Mouse (Mus musculus): ENCODE data around the gene Hyal3. TPM values are rescaled to one million over a fixed set of nuclear protein-coding genes. Genes with fewer than 3 reads are reported as not detected.
A peak's percentile ranks its signal among the peaks of the same experiment; 100 is the strongest.

The Hyal3 gene
- polyA plus RNA-seq, 1 experiment from 2014 or later = 1.2 TPM

- peaks cover 14% of the 10 kb centered on the region for H3K36me3 ChIP-seq
- WGBS = 94% methylated on average over 14 of the region's 14 CpGs
- 0 out of 2 replicates have a peak overlapping the region, but pooled peaks have one; percentile 97 for H3K4me2 ChIP-seq (replicated peaks)
- H3K9ac ChIP-seq = no peak overlapping the region
- no peaks in the 10 kb centered on the region for H3K9me3 ChIP-seq (replicated peaks)
- peaks cover 33% of the 10 kb centered on the region for H3K4me1 ChIP-seq
- no peaks in the 10 kb centered on the region for H3K27me3 ChIP-seq
- no peak for ATAC-seq (ENCODE audit: low FRiP score)
- no peak overlapping the region for H3K27ac ChIP-seq
- H3K4me3 ChIP-seq = no peak overlapping the region
Measured at GRCm38 (mm10) chr9:107579023-107579900, 1.4 kb upstream of the Hyal3 start.

- no peaks in the 10 kb centered on the region for H3K27me3 ChIP-seq
- H3K9ac ChIP-seq = peak overlapping the region; percentile 79; the same call in 1 of the 2 replicates
- H3K36me3 ChIP-seq = peaks cover 9% of the 10 kb centered on the region
- H3K4me3 ChIP-seq = peak overlapping the region; percentile 63
- peak overlapping the region; percentile 97 for H3K4me2 ChIP-seq (replicated peaks)
- peak overlapping the region; percentile 84; the same call in 1 of the 2 replicates for H3K27ac ChIP-seq
- H3K4me1 ChIP-seq = peaks cover 30% of the 10 kb centered on the region
- no peaks in the 10 kb centered on the region for H3K9me3 ChIP-seq (replicated peaks)
- 78% methylated on average over 4 of the region's 4 CpGs for WGBS
- no peak for ATAC-seq (ENCODE audit: low FRiP score)
Measured at GRCm38 (mm10) chr9:107581584-107581983, 966 bp downstream of the Hyal3 start.

DNA sequence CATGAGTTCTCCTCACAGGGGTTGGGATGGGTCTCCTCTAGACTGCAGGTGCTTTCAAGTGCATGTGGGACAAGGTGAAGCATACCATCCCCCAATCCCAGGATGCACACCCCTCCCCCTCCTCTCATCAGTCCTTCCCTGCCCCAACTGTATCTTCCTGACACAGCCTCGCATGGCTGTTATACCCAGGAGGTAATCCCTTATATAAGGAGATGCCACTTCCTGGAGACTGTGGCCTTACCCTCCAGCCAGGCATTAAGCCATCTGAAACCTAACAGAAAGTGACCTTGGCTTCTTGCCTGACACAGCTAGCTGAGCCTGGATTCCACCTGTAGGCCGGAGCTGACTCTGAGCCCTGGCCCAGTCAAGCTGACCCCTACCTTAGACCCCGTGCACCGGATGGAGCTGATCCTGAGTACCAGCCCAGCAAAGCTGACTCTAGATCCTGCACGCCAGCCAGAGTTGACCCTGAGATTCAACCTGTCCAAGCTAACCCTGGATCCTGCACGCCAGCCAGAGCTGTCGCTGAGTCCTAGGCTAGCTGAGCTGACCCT, 2.0 kb downstream of the Hyal3 start:
- H3K4me2 ChIP-seq (replicated peaks) = no peak overlapping the region
- H3K9ac ChIP-seq = no peak overlapping the region
- no peak overlapping the region for H3K4me3 ChIP-seq
- H3K4me1 ChIP-seq = peaks cover 22% of the 10 kb centered on the region
- ATAC-seq (ENCODE audit: low FRiP score) = no peak
- peaks cover 9% of the 10 kb centered on the region for H3K36me3 ChIP-seq
- no peaks in the 10 kb centered on the region for H3K27me3 ChIP-seq
- H3K9me3 ChIP-seq (replicated peaks) = no peaks in the 10 kb centered on the region
- no peak overlapping the region for H3K27ac ChIP-seq
- WGBS = 87% methylated on average over 7 of the region's 7 CpGs

GRCm38 (mm10) chr9:107583174-107583573, 2.6 kb downstream of the Hyal3 start:
- WGBS = 94% methylated on average over 14 of the region's 14 CpGs
- Histone ChIP-seq H3K27ac (no peak overlapping the region), H3K9ac (no peak overlapping the region), H3K9me3 (replicated peaks) (no peaks in the 10 kb centered on the region), H3K4me3 (no peak overlapping the region), H3K4me2 (replicated peaks) (no peak overlapping the region), H3K27me3 (no peaks in the 10 kb centered on the region), H3K4me1 (peaks cover 25% of the 10 kb centered on the region), H3K36me3 (peaks cover 9% of the 10 kb centered on the region)
- ATAC-seq (ENCODE audit: low FRiP score) = no peak

- no peak overlapping the region for H3K27ac ChIP-seq
Measured at GRCm38 (mm10) chr9:107586504-107586903, 5.9 kb downstream of the Hyal3 start.

GRCm38 (mm10) chr9:107586974-107587832, 6.6 kb downstream of the Hyal3 start, which contains the start of gene Ifrd2:
Gene Ifrd2, plus strand, starts transcription at chr9:107587642.
- H3K36me3 ChIP-seq = peaks cover 34% of the 10 kb centered on the region
- peak within 1 kb of the TSS; percentile 86 for H3K4me2 ChIP-seq (replicated peaks)
- peak within 1 kb of the TSS; percentile 60 for H3K4me3 ChIP-seq
- peak; percentile 98 for ATAC-seq (ENCODE audit: low FRiP score)
- H3K27me3 ChIP-seq = no peaks in the 10 kb centered on the region
- WGBS = 14% methylated on average over 46 of the region's 46 CpGs
- H3K27ac ChIP-seq = no peak within 1 kb of the TSS
- peak within 1 kb of the TSS; percentile 61 for H3K9ac ChIP-seq
- peaks cover 13% of the 10 kb centered on the region for H3K4me1 ChIP-seq
- H3K9me3 ChIP-seq (replicated peaks) = no peaks in the 10 kb centered on the region

More at GRCm38 (mm10) chr9:107586504-107586903, 5.9 kb downstream of the Hyal3 start:
- WGBS = 91% methylated on average over 5 of the region's 5 CpGs
- Histone ChIP-seq H3K9me3 (replicated peaks) (no peaks in the 10 kb centered on the region), H3K4me1 (peaks cover 18% of the 10 kb centered on the region), H3K9ac (no peak overlapping the region), H3K36me3 (peaks cover 27% of the 10 kb centered on the region), H3K4me3 (no peak overlapping the region), H3K4me2 (replicated peaks) (no peak overlapping the region), H3K27me3 (no peaks in the 10 kb centered on the region)
- ATAC-seq (ENCODE audit: low FRiP score) = no peak

- Histone ChIP-seq H3K27me3 (no peaks in the 10 kb centered on the region), H3K27ac (no peak overlapping the region), H3K9me3 (replicated peaks) (no peaks in the 10 kb centered on the region), H3K4me1 (peaks cover 13% of the 10 kb centered on the region), H3K36me3 (peaks cover 42% of the 10 kb centered on the region), H3K9ac (peak overlapping the region; percentile 61), H3K4me3 (peak overlapping the region; percentile 60), H3K4me2 (replicated peaks) (peak overlapping the region; percentile 86)
- 7% methylated on average over 33 of the region's 33 CpGs for WGBS
- ATAC-seq (ENCODE audit: low FRiP score) = no peak; the same call in 1 of the 2 replicates
Measured at GRCm38 (mm10) chr9:107587833-107588639, 7.4 kb downstream of the Hyal3 start.

DNA sequence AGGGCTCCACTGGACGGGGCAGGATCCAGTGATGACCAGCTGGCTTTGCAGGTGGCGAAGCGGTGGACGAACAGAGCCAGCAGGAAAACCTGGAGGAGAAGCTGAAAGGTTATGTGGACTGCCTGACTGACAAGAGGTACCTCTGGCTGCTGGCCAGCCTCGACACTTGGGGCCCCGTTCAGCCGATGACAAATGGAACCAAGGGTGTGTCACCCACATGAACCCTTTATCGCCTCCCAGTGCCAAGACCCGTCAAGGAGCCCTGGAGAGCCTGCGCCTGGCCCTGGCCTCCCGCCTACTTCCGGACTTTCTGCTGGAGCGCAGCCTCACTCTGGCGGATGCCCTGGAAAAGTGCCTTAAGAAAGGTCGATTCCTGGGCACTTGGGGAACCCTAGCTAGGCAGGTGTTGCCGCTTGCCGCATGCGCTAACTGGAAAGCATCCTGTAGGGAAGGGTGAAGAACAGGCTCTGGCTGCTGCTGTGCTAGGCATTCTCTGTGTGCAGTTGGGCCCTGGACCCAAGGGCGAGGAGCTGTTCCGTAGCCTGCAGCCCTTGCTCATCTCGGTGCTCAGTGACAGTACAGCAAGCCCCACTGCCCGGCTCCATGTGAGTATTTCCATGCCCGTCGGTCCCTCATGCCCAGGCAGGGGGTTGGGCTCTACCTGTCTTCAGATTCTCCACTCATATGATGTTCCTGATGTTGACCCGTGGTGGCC, 9.6 kb downstream of the Hyal3 start:
- no peak overlapping the region for H3K27ac ChIP-seq
- H3K4me1 ChIP-seq = peaks cover 13% of the 10 kb centered on the region
- 92% methylated on average over 25 of the region's 25 CpGs for WGBS
- no peak overlapping the region for H3K4me3 ChIP-seq
- peaks cover 41% of the 10 kb centered on the region for H3K36me3 ChIP-seq
- H3K9me3 ChIP-seq (replicated peaks) = no peaks in the 10 kb centered on the region
- no peak overlapping the region for H3K9ac ChIP-seq
- no peaks in the 10 kb centered on the region for H3K27me3 ChIP-seq
- no peak for ATAC-seq (ENCODE audit: low FRiP score)
- no peak overlapping the region for H3K4me2 ChIP-seq (replicated peaks)

- H3K4me3 ChIP-seq = no peak overlapping the region
- no peaks in the 10 kb centered on the region for H3K27me3 ChIP-seq
- H3K9ac ChIP-seq = no peak overlapping the region
- WGBS = 94% methylated on average over 6 of the region's 6 CpGs
- H3K9me3 ChIP-seq (replicated peaks) = no peaks in the 10 kb centered on the region
- no peak for ATAC-seq (ENCODE audit: low FRiP score)
- H3K4me2 ChIP-seq (replicated peaks) = no peak overlapping the region
- peaks cover 41% of the 10 kb centered on the region for H3K36me3 ChIP-seq
- no peak overlapping the region for H3K27ac ChIP-seq
- peaks cover 13% of the 10 kb centered on the region for H3K4me1 ChIP-seq
Measured at GRCm38 (mm10) chr9:107590773-107591060, 10.1 kb downstream of the Hyal3 start.

DNA sequence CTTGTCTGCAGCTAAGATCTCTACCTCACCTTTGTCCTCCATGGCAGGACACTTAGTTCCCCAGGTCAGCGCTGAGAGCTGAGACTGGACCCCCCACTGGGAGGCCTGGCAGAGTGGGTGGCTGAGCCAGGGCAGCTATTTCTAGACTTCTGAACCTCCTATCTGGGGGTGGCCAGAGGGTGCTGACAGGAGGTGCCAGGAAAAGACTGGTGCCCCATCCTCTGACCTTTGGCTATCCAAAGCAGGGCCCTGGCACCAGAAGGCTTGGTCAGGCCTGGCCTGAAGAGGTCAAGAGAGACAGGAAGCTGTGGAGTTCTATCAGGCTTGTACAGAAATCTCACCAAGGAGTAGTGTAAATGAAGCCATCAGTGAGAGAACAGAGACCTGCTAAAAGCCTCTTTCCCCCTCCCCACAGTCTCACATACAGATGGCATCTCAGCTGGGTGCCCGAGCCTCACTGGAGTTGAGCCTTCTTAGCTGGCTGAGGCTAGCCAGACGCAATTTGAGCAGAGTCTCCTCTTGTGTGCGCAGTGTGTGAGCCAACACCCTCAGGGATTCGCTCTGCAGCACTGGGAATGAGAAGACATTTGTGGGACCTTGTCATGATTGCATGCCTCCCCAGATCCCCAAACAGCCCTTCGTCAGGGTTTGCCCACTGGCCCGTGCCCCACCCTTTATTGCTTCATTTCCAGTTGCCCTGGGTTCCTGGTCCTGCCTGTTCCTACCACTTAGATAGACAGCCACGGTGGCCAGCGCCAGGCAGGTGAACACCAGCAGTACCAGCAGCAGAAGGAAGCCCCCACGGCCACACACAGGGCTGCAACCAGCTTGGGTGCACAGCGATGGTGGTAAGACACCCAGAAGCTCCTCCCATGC, 12.7 kb downstream of the Hyal3 start:
- ATAC-seq (ENCODE audit: low FRiP score) = no peak
- Histone ChIP-seq H3K36me3 (peaks cover 41% of the 10 kb centered on the region), H3K9ac (no peak overlapping the region), H3K9me3 (replicated peaks) (no peaks in the 10 kb centered on the region), H3K27ac (no peak overlapping the region), H3K4me3 (no peak overlapping the region), H3K4me1 (peaks cover 8% of the 10 kb centered on the region), H3K27me3 (no peaks in the 10 kb centered on the region; the same call in 1 of the 2 replicates), H3K4me2 (replicated peaks) (no peak overlapping the region)
- 81% methylated on average over 11 of the region's 11 CpGs for WGBS

Data from hindbrain, embryonic 12.5 days (tissue).